Mouse (Mus musculus): ENCODE measurements around the gene Creld2.

The Creld2 gene

DNA sequence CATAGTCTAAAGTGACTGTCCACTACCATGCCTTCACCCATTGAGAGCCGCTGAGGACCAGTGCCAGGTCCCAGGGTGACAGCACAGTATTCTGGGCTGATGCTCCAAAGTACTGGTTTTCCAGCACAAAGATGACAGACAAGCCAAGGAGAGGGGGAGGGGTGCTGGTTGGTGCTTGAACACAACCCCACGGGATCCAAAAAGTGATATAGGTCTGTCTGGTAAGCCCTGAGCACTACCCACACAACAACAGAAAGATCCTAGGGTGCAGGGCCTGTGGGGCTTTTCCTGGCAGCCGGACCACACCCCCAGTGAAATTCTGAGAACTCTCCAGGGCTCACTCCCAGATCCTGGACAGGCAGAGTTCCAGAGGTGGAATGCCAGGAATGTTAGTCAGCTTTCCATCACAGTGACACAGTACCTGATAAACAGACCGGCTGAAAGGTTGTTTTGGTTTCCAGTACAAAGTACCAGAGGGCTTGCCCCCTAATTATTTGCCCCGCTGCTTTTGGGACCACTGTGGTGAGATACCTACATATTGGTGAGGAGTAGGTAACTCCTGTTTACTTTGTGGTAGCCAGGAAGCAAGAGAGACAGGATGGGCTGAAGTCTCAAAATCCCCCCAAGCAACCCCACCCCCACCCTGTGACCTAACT lies 48.0 kb downstream of the Creld2 start:
- DNase-seq (ENCODE audit: low read depth, low spot score), result no peak

DNA sequence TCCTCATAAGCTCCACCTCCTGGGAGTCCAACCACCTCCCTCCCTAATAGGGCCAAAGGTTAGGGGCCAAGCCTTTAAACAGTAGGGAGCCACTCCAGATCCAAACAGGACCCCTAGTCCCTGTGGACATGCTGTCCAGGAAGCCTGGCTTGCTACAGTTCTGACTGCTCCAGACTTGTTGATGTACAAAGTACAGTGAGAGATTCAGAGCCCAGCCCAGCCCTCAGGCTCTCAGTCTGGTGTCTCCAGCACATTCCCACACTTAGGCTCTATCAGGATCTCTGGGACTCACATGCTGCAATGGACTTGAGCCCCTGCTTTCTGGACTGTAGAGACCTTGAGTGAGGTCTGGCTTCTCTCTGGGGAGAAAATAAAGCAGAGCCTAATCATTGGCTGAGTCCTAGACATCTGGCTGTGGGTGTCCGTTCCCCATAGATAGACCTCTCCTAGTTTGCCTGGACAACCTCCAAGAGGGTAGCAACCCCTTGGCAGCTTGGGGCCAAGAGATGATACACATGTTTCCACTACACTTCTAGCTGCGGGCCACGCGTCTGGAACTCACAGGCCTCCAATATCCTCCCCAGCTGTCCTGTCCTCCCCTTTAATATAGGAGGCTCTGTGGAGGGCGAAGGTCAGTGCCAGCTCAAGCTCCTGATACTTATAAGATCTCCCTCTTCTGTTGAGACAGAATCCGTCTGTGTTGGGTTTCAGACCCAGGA lies 48.7 kb downstream of the Creld2 start:
- DNase-seq (ENCODE audit: low read depth, low spot score), result no peak

DNA sequence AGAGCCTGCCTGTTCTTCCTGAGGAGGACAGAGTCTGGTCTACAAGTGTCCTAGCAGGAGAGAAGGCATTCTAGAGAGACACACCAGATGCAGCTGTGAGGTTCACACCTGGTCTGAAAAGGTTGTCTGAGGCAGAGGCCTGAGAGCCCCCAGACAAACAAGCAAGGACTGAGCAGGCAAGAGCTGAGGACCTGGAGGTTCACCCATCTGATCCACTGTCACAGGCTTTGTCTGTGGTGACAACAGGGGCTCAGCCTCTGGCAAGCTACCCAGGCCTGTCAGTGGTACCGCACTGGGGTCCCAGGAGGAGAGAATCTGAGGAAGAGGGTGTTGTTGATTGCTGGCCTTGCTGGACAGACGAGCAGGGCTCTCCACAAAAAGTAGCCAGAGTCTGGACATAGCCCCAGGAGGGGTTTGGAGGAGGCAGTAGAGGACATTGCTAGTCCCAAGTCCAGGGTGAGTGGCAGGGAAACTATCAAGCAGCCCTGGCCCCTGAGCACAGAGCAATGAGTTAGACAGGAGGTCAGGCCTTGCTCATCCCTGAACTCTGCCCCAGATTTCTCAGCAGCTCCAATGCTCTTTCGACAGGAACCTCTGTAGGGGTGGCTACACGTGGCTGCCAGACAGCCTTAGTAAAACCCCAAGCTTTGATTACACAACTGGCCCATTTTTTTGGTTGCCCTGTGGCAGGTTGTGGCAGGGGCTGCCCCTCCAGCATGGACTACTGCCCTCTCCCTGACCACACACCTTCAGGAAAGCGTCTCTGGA lies 51.2 kb downstream of the Creld2 start:
- DNase-seq (ENCODE audit: low read depth, low spot score), result no peak

DNA sequence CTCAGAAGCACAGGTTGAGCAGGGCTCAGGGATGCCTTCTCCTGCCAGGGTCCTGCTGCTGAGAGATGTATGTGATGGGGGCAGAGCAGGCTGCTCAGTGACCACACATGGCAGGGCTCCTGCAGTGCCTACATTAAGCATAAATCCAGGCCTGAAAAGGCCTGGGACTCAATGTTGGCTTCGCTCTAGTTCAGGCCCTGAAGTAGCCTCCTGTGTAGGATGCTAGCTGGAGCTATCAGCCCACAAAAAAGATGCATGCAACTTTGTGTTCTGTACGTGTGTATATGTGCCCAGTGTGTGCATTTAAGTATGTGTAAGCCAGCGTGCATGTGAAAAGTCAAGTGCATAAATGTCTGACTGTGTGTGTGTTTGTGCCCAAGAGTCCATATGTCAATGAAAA lies 54.6 kb downstream of the Creld2 start:
- DNase-seq (ENCODE audit: low read depth, low spot score), result no peak

DNA sequence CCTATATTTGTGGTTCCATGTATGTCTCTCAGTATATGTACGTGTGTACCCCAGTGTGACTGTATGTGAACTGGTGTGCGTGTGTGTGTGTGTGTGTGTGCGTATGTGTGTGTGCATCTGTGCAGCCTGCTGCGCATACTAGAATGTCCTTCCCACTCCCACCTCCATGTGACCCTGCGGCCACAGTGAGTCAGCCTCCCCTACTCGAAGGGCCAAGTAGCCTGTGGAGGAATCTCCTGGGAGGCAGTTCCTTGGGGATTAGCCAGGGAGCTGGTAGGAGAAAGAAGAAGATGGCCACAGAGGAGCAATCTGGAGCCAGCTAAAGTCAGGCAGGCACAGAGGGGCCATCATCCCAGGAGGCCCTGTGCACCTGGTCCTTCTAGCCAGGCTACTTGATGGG lies 55.0 kb downstream of the Creld2 start:
- DNase-seq (ENCODE audit: low read depth, low spot score), result no peak

DNA sequence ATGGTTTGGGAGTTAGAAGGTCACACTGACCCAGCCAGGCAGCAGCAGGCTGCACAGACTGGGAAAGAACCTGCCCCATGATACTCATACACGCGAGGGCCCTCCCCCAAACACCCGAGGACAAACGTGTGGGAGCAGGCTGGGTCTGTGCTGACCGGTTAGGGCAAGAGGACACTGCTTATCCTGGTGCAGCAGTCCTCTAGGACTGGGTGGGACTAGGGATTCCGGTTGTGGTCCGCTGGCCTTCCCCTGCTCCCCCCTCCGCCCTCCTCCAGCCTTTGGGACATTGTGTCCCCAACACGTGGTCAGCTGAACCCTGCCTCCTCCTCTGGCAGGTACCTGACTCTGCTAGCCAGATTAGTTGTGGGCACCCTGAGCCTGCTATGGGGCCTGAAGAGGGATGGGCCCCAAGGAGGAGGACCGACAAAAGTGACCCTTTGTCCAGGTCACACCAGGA lies 56.2 kb downstream of the Creld2 start:
- no peak for DNase-seq (ENCODE audit: low read depth, low spot score)
